Mouse (Mus musculus): ENCODE data around the gene Gm11099.

DNA sequence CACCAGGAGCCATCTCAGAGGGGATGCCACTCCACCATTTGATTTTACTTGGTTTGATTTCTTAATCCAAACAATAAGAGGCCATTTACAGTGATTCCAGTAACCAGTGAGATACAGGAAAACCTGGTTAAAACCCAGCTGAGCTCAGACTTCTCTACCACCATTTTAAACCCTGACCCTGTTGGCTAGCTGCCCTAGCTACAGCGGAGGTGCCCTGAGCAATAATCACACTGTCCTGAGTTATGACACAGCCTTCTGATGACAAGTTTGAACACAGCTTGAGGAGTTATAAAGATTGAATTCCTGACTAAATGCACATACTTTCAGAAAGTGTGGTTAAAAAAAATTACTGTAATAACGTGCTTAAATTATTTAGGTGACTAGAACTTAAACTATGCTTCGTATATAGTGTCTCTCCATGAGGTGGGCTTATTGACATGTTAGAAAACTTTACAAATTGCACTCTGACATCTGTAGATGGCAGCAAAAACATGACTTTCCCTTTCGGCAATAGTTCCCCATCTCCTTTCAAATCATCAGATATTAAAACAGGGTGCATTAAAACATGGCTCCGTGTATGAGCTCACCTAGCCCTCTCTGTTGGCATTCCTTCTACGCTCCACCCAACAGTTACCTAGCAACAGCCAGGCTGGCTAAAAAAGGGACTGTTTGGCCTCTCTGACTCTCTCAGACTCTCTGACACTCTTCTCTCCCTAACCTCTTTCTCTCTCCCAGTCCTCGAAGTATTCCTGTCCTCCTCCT, 29.1 kb upstream of the Gm11099 start:
- TF ChIP-seq CTCF (IDR thresholded peaks at IDR 0.05; ENCODE audit: extremely low read depth, insufficient read depth, low read length) (no peak), POLR2A (IDR thresholded peaks at IDR 0.05; ENCODE audit: extremely low read depth, insufficient read depth, low read length) (no peak)

Measured in cortical plate, adult 2 months (tissue).